Mouse (Mus musculus): Measurements from ENCODE around the gene Nlrp1a. TPM values are rescaled to one million over a fixed set of nuclear protein-coding genes. Genes with fewer than 3 reads are reported as not detected.

The Nlrp1a gene
- total RNA-seq (2022): 1 to 10 TPM in 1 of 4 experiments, under 1 TPM in 3; 0.71 to 1.2 (median 0.78) TPM

DNA sequence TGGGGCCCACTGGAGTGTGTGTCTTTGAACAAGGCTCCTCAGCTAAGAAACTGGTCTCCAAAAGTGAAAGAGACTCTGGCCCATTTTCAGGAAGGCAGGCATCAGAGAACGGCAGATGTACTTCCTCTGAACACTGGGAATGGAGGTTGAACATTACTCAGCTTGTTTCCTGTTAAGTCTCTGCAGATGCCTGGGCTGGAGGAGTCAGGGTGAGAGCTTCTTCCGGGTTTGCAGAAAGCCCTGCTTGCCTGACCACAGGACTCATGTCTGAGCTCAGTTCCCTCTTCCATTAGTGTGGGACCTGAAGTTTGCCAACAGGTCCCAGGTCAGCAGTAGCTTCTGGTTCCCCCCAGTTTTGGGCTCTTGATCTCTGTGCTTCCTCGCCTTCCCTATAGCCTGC, at the start of gene Nlrp1a:
Gene Nlrp1a (minus strand): TSS at position 44 of the 400 bp plus-strand sequence.
- DNase-seq (ENCODE audit: low spot score in 2 of 2): no peak

GRCm38 (mm10) chr11:71169633-71170032, 25.1 kb upstream of the Nlrp1a start:
- no peak for DNase-seq (ENCODE audit: low spot score in 2 of 2)

DNA sequence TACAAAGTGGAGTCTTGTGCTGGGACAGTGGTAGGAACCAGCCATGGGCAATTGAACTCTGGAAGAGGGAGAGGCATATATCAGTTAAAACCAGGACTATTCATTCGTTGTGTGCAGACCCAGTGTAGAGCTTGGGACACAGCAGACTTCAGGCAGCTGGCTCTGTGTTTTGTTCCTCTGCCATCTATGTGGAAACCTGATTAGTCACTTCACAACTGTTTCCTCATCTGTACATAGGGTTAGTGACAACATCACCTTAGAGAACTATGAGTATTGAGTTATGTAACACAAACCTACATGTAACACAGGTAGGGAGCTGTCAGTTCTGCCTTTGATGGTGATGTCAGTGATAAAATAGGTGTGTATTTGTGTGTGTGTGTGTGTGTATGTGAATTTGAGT, 19.6 kb upstream of the Nlrp1a start:
- no peak for DNase-seq (ENCODE audit: low spot score in 2 of 2)

GRCm38 (mm10) chr11:71159439-71160136, 15.1 kb upstream of the Nlrp1a start:
- no peak for DNase-seq (ENCODE audit: low spot score in 2 of 2)

- DNase-seq (ENCODE audit: low spot score in 2 of 2): no peak
These were observed 10.8 kb upstream of the Nlrp1a start for GRCm38 (mm10) chr11:71155272-71155671.

- DNase-seq (ENCODE audit: low spot score in 2 of 2): no peak
These were observed 2.5 kb downstream of the Nlrp1a start for GRCm38 (mm10) chr11:71142031-71142430.

DNA sequence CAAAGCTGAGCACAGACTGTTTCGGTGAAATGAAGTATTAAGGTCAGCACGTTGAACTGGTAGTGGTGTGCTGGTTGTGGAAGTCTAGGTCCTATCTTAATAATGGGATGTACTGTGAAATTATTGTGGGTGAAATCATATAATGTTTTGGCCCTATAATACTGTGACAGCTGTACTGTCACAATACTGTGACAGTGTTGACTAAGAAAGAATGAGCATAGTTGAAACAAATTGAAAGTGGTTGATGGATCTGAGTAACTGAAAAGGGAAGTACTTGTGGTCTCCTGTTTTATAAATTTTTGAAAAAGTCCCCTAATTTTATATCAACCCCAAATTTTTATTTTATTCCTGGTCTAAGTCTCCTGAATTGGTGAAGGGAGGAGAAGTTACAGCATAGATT, 37.4 kb downstream of the Nlrp1a start:
- no peak for DNase-seq (ENCODE audit: low spot score in 2 of 2)

- DNase-seq (ENCODE audit: low spot score in 2 of 2): no peak
These were observed 38.1 kb downstream of the Nlrp1a start for GRCm38 (mm10) chr11:71106261-71107021.

DNA sequence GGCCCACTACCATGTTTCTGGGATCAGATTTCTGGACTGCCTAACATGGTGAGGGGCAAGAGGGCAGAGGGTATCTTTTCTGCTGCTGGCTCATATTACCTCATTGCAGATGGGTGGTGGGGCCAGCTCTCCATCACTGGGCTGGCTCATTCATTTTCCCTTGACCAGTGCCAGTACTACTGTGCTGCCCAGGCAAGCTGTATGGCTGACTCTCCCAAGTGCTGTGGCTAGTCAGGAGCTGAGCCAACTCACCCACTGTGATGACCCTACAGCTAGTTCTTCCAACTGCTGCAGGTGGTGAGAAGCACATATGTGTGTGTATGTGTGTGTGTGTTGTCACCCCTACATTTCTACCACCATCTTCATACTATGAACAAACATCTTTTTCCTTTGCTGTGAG, 40.6 kb downstream of the Nlrp1a start:
- DNase-seq (ENCODE audit: low spot score in 2 of 2): no peak

GRCm38 (mm10) chr11:71076342-71076741, 68.2 kb downstream of the Nlrp1a start:
- no peak for DNase-seq (ENCODE audit: low spot score in 2 of 2)

GRCm38 (mm10) chr11:71052554-71052953, 92.0 kb downstream of the Nlrp1a start:
- DNase-seq (ENCODE audit: low spot score in 2 of 2): no peak

Other genes starting within 250 kb of the Nlrp1a start
- gene Nup88, start 174.7 kb downstream of the Nlrp1a start, total RNA-seq (2022): 10 to 100 TPM; 48.9 to 61.7 (median 56.8) TPM
- 10 to 100 TPM; 29.7 to 44.8 (median 37.6) TPM for gene Rpain, start 174.5 kb downstream of the Nlrp1a start, total RNA-seq (2022)
- gene C1qbp, start 161.7 kb downstream of the Nlrp1a start, total RNA-seq (2022): 100 to 1,000 TPM; 104 to 113 (median 108) TPM
- 10 to 100 TPM; 25.7 to 28.6 (median 26.2) TPM for gene Dhx33, start 140.3 kb downstream of the Nlrp1a start, total RNA-seq (2022)
- 10 to 100 TPM; 16.8 to 21.3 (median 18.4) TPM for gene Mis12, start 125.1 kb downstream of the Nlrp1a start, total RNA-seq (2022)
- 10 to 100 TPM; 22.0 to 24.3 (median 23.4) TPM for gene Derl2, start 124.9 kb downstream of the Nlrp1a start, total RNA-seq (2022)
- 100 to 1,000 TPM; 273 to 287 (median 277) TPM for gene 6330403K07Rik, start 111.2 kb downstream of the Nlrp1a start, total RNA-seq (2022)
- gene Nlrp1b, start 86.0 kb upstream of the Nlrp1a start, total RNA-seq (2022): under 1 TPM; 0.21 to 0.64 (median 0.52) TPM